Mouse (Mus musculus) forebrain, postnatal 0 days (tissue): ENCODE results near the gene Gpsm3. TPM values are rescaled to one million over a fixed set of nuclear protein-coding genes. Genes with fewer than 3 reads are reported as not detected.

ENCODE experiments used
- ATAC-seq: fragments of 200-750 bp; cut with Nextera tagmentation; 2 replicates; pipeline ENCODE4 v1.8.0; 2017; ENCODE audit warnings: mild to moderate bottlenecking, moderate library complexity
- DNase-seq: peaks from one replicate; pipeline ENCODE4 v3.0.0-alpha.2; 2015
- H3K27ac ChIP-seq: fragments of 300-500 bp; sonication (generic); 2 replicates; pipeline ENCODE4 v1.5.1; 2014; ENCODE audit warnings: low read depth, mild to moderate bottlenecking, antibody characterized with exemption, low read length, moderate library complexity, mixed read lengths
- H3K27me3 ChIP-seq: fragments of 300-500 bp; sonication (generic); 2 replicates; pipeline ENCODE4 v1.6.1; 2014; ENCODE audit warnings: mild to moderate bottlenecking, low read length, mixed read lengths; ENCODE audit not compliant: insufficient read depth
- H3K36me3 ChIP-seq: fragments of 300-500 bp; sonication (generic); 2 replicates; pipeline ENCODE4 v1.6.1; 2014; ENCODE audit warnings: mild to moderate bottlenecking, moderate library complexity; ENCODE audit not compliant: insufficient read depth
- H3K4me1 ChIP-seq: fragments of 300-500 bp; sonication (generic); 2 replicates; pipeline ENCODE4 v1.6.1; 2014; ENCODE audit warnings: antibody characterized with exemption; ENCODE audit not compliant: insufficient read depth
- H3K4me2 ChIP-seq: fragments of 300-500 bp; sonication (generic); 2 replicates; pipeline ENCODE4 v1.6.1; 2014; ENCODE audit warnings: low read depth, mild to moderate bottlenecking, moderate library complexity
- H3K4me3 ChIP-seq: fragments of 300-500 bp; sonication (generic); 2 replicates; pipeline ENCODE4 v1.5.1; 2014; ENCODE audit warnings: low read depth, low read length, mixed read lengths
- H3K9ac ChIP-seq: fragments of 300-500 bp; sonication (generic); 2 replicates; pipeline ENCODE4 v1.6.1; 2014; ENCODE audit warnings: mild to moderate bottlenecking
- H3K9me3 ChIP-seq: fragments of 300-500 bp; sonication (generic); 2 replicates; pipeline ENCODE4 v1.6.1; 2016; ENCODE audit warnings: low read length
- CTCF ChIP-seq: sonication (generic); IDR thresholded peaks from 2 replicates; pipeline ENCODE4 v1.5.1; 2016; ENCODE audit warnings: antibody characterized with exemption, control low read depth, low read depth
- WGBS: fragments of 180-500 bp; shearing (Covaris S2); extraction: QIAGEN DNeasy Blood & Tissue Kit; methylation state at CpG from one replicate; pipeline ENCODE4 v1.1.7; 2014; 5-methylcytosine and 5-hydroxymethylcytosine counted together
- polyA plus RNA-seq: library from polyadenylated mRNA; unstranded; fragments of >200 nt; fragmentation: Nextera tagmentation; extraction: Ambion mirVana; gene quantifications from 2 replicates; pipeline ENCODE4 v1.2.1, GENCODE M21; 2015
- total RNA-seq: library from RNA; depleted of rRNA; stranded (reverse); fragments of >200 nt; gene quantifications from 2 replicates; pipeline ENCODE4 v1.2.3, GENCODE M21; 2014; rRNA removed

The Gpsm3 gene
- total and polyA plus RNA-seq, 2 experiments from 2014 or later, result 2.4 to 4.6 TPM

- no peak for TF ChIP-seq CTCF
- Histone ChIP-seq H3K9ac (no peak overlapping the region), H3K4me3 (no peak overlapping the region), H3K4me1 (no peaks in the 10 kb centered on the region), H3K27me3 (no peaks in the 10 kb centered on the region), H3K9me3 (no peaks in the 10 kb centered on the region), H3K4me2 (no peak overlapping the region), H3K27ac (no peak overlapping the region; the same call in 1 of the 2 replicates), H3K36me3 (no peaks in the 10 kb centered on the region)
- WGBS, result 73% methylated on average over 7 of the region's 7 CpGs
- ATAC-seq (no peak), DNase-seq (no peak)
Measured at GRCm38 (mm10) chr17:34639461-34640255, 50.1 kb downstream of the Gpsm3 start.

GRCm38 (mm10) chr17:34640778-34641601, 51.4 kb downstream of the Gpsm3 start:
- WGBS, result 7% methylated on average over 11 of the region's 11 CpGs
- H3K27ac ChIP-seq, result peak overlapping the region; percentile 58
- H3K9ac ChIP-seq, result no peak overlapping the region
- 0 out of 2 replicates have a peak, but pooled peaks cover 8% of the 10 kb centered on the region for H3K4me1 ChIP-seq
- no peak overlapping the region for H3K4me2 ChIP-seq
- no peaks in the 10 kb centered on the region for H3K36me3 ChIP-seq
- H3K27me3 ChIP-seq, result no peaks in the 10 kb centered on the region
- ATAC-seq (peak; percentile 38), DNase-seq (peak; percentile 56)
- no peak overlapping the region for H3K4me3 ChIP-seq
- TF ChIP-seq CTCF, result no peak
- H3K9me3 ChIP-seq, result no peaks in the 10 kb centered on the region

Other genes starting within 250 kb of the Gpsm3 start
- gene Btnl2, start 235.0 kb upstream of the Gpsm3 start, total RNA-seq, result not detected in 2 replicates
- gene Btnl2, start 235.0 kb upstream of the Gpsm3 start, polyA plus RNA-seq, result not detected in 2 replicates
- gene Btnl1, start 212.7 kb upstream of the Gpsm3 start, total RNA-seq, result not detected in 2 replicates
- not detected in 2 replicates for gene Btnl1, start 212.7 kb upstream of the Gpsm3 start, polyA plus RNA-seq
- 6.5 and 9.0 TPM in 2 replicates for gene BC051142, start 191.0 kb upstream of the Gpsm3 start, total RNA-seq
- gene BC051142, start 191.0 kb upstream of the Gpsm3 start, polyA plus RNA-seq, result 4.4 and 5.5 TPM in 2 replicates
- gene Btnl4, start 112.5 kb upstream of the Gpsm3 start, total RNA-seq, result not detected in 2 replicates
- gene Btnl4, start 112.5 kb upstream of the Gpsm3 start, polyA plus RNA-seq, result not detected in 2 replicates
- gene Btnl6, start 72.5 kb upstream of the Gpsm3 start, total RNA-seq, result not detected in 2 replicates
- gene Btnl6, start 72.5 kb upstream of the Gpsm3 start, polyA plus RNA-seq, result not detected in 2 replicates
- gene Notch4, start 25.5 kb upstream of the Gpsm3 start, total RNA-seq, result 2.8 and 16.0 TPM in 2 replicates
- gene Notch4, start 25.5 kb upstream of the Gpsm3 start, polyA plus RNA-seq, result 3.8 and 5.5 TPM in 2 replicates
- gene Pbx2, start 1.5 kb downstream of the Gpsm3 start, total RNA-seq, result 56.7 and 75.2 TPM in 2 replicates
- gene Pbx2, start 1.5 kb downstream of the Gpsm3 start, polyA plus RNA-seq, result 3.9 and 5.9 TPM in 2 replicates
- gene Ager, start 8.1 kb downstream of the Gpsm3 start, total RNA-seq, result 1.8 and 2.8 TPM in 2 replicates
- 0.92 and 1.2 TPM in 2 replicates for gene Ager, start 8.1 kb downstream of the Gpsm3 start, polyA plus RNA-seq
- gene Rnf5, start 13.9 kb downstream of the Gpsm3 start, total RNA-seq, result 39.0 and 45.3 TPM in 2 replicates
- gene Rnf5, start 13.9 kb downstream of the Gpsm3 start, polyA plus RNA-seq, result 245 and 252 TPM in 2 replicates
- 187 and 217 TPM in 2 replicates for gene Agpat1, start 14.5 kb downstream of the Gpsm3 start, total RNA-seq
- 88.5 and 104 TPM in 2 replicates for gene Agpat1, start 14.5 kb downstream of the Gpsm3 start, polyA plus RNA-seq
- gene Egfl8, start 26.2 kb downstream of the Gpsm3 start, total RNA-seq, result 2.7 and 3.2 TPM in 2 replicates
- gene Egfl8, start 26.2 kb downstream of the Gpsm3 start, polyA plus RNA-seq, result 3.8 and 4.8 TPM in 2 replicates
- gene Ppt2, start 38.7 kb downstream of the Gpsm3 start, total RNA-seq, result 24.2 and 27.2 TPM in 2 replicates
- gene Ppt2, start 38.7 kb downstream of the Gpsm3 start, polyA plus RNA-seq, result 17.6 and 20.2 TPM in 2 replicates
- 7.8 and 11.4 TPM in 2 replicates for gene Prrt1, start 39.7 kb downstream of the Gpsm3 start, total RNA-seq
- 12.2 and 15.1 TPM in 2 replicates for gene Prrt1, start 39.7 kb downstream of the Gpsm3 start, polyA plus RNA-seq
- 9.6 and 19.9 TPM in 2 replicates for gene Fkbpl, start 55.0 kb downstream of the Gpsm3 start, total RNA-seq
- 8.2 and 11.4 TPM in 2 replicates for gene Fkbpl, start 55.0 kb downstream of the Gpsm3 start, polyA plus RNA-seq
- 39.9 and 43.7 TPM in 2 replicates for gene Atf6b, start 57.3 kb downstream of the Gpsm3 start, total RNA-seq
- 86.1 and 86.4 TPM in 2 replicates for gene Atf6b, start 57.3 kb downstream of the Gpsm3 start, polyA plus RNA-seq
- 1.0 and 1.7 TPM in 2 replicates for gene Tnxb, start 80.7 kb downstream of the Gpsm3 start, total RNA-seq
- gene Tnxb, start 80.7 kb downstream of the Gpsm3 start, polyA plus RNA-seq, result 0.08 and 0.16 TPM in 2 replicates
- gene C4b, start 154.1 kb downstream of the Gpsm3 start, total RNA-seq, result 1.5 and 1.6 TPM in 2 replicates
- 0.59 and 0.75 TPM in 2 replicates for gene C4b, start 154.1 kb downstream of the Gpsm3 start, polyA plus RNA-seq
- gene Cyp21a1, start 214.8 kb downstream of the Gpsm3 start, total RNA-seq, result not detected in 2 replicates
- not detected in 2 replicates for gene Cyp21a1, start 214.8 kb downstream of the Gpsm3 start, polyA plus RNA-seq
- 41.9 and 55.6 TPM in 2 replicates for gene Stk19, start 247.1 kb downstream of the Gpsm3 start, total RNA-seq
- 55.7 and 61.1 TPM in 2 replicates for gene Stk19, start 247.1 kb downstream of the Gpsm3 start, polyA plus RNA-seq
- 40.0 and 46.0 TPM in 2 replicates for gene Dxo, start 247.2 kb downstream of the Gpsm3 start, total RNA-seq
- 56.0 and 57.8 TPM in 2 replicates for gene Dxo, start 247.2 kb downstream of the Gpsm3 start, polyA plus RNA-seq